Mouse (Mus musculus) cerebellum, adult 2 months (tissue): ENCODE data around the gene Stk19. TPM values are rescaled to one million over a fixed set of nuclear protein-coding genes. Genes with fewer than 3 reads are reported as not detected.
"Not testable (repeated sequence)": the region's sequence is repeated elsewhere in the genome, so short reads cannot be mapped to it uniquely, and the experiment has no call there.

Source experiments
- DNase-seq, 2 experiments: peaks; one replicate each; pipeline ENCODE4 v3.0.0; 2021
- H3K27ac ChIP-seq: fragments of 200-500 bp; 2 replicates; pipeline ENCODE4 v1.5.1; 2012; ENCODE audit warnings: low read length, control low read depth, inconsistent platforms; ENCODE audit not compliant: insufficient read depth
- H3K27me3 ChIP-seq: fragments of 200-500 bp; 2 replicates; pipeline ENCODE4 v1.6.1; 2012; ENCODE audit warnings: inconsistent platforms, mild to moderate bottlenecking, low read length, moderate library complexity; ENCODE audit not compliant: control insufficient read depth, insufficient read depth
- H3K4me1 ChIP-seq: fragments of 200-500 bp; 2 replicates; pipeline ENCODE4 v1.6.1; 2011; ENCODE audit warnings: low read length; ENCODE audit not compliant: control insufficient read depth, insufficient read depth
- H3K4me3 ChIP-seq: fragments of 200-500 bp; replicated peaks from 2 replicates; pipeline ENCODE3; 2011; ENCODE audit warnings: mild to moderate bottlenecking, low read depth, low read length, control low read depth; ENCODE audit not compliant: insufficient read depth
- CTCF ChIP-seq: fragments of 200-500 bp; IDR thresholded peaks from 2 replicates; pipeline ENCODE4 v1.5.1; 2011; ENCODE audit warnings: low read depth, mild to moderate bottlenecking, control low read depth, low read length, moderate library complexity, borderline replicate concordance; ENCODE audit not compliant: insufficient read depth
- POLR2A ChIP-seq: fragments of 200-500 bp; IDR thresholded peaks from 2 replicates; pipeline ENCODE4 v1.6.1; 2011; ENCODE audit warnings: low read length, control low read depth, borderline replicate concordance; ENCODE audit not compliant: insufficient read depth
- WGBS: fragments of 180-500 bp; shearing (Covaris S2); methylation state at CpG from one replicate; pipeline ENCODE4 v1.1.7; 2018; 5-methylcytosine and 5-hydroxymethylcytosine counted together
- polyA plus RNA-seq: library from polyadenylated mRNA; depleted of rRNA; stranded (reverse); fragments of >200 nt; gene quantifications from 2 replicates; pipeline ENCODE4 v1.2.3, GENCODE M21; 2012

Stk19 gene
- polyA plus RNA-seq, 1 experiment: 52.9 TPM

- Histone ChIP-seq H3K27me3 (no peaks in the 10 kb centered on the region), H3K27ac (no peak overlapping the region), H3K4me3 (no peak overlapping the region), H3K4me1 (no peaks in the 10 kb centered on the region)
- no peak for DNase-seq
- TF ChIP-seq CTCF (no peak), POLR2A (no peak)
- WGBS: 37% methylated on average over 6 of the region's 6 CpGs
Observed at GRCm38 (mm10) chr17:34808599-34809205, 28.0 kb downstream of the Stk19 start.

GRCm38 (mm10) chr17:34807176-34807575 lies 29.6 kb downstream of the Stk19 start:
- DNase-seq: no peak
- no peak for TF ChIP-seq CTCF
- TF ChIP-seq POLR2A: no peak
- no peak overlapping the region for H3K27ac ChIP-seq
- no peaks in the 10 kb centered on the region for H3K4me1 ChIP-seq
- H3K27me3 ChIP-seq: no peaks in the 10 kb centered on the region
- WGBS: 64% methylated on average over 3 of the region's 3 CpGs
- H3K4me3 ChIP-seq: no peak overlapping the region

GRCm38 (mm10) chr17:34804871-34805562 lies 31.7 kb downstream of the Stk19 start:
- H3K27me3 ChIP-seq: no peaks in the 10 kb centered on the region
- DNase-seq: no peak
- H3K27ac ChIP-seq: no peak overlapping the region
- TF ChIP-seq CTCF (0 out of 2 replicates have a peak, but pooled peaks have one; percentile 16), POLR2A (no peak)
- WGBS: 76% methylated on average over 6 of the region's 6 CpGs
- H3K4me3 ChIP-seq: no peak overlapping the region
- H3K4me1 ChIP-seq: no peaks in the 10 kb centered on the region

GRCm38 (mm10) chr17:34804301-34804700 lies 32.4 kb downstream of the Stk19 start, which contains the start of gene Cyp21a1:
Gene Cyp21a1 (minus strand): TSS chr17:34804561.
- not testable (repeated sequence) for H3K4me1 ChIP-seq, H3K27me3 ChIP-seq, DNase-seq, H3K4me3 ChIP-seq, H3K27ac ChIP-seq
- 86% methylated on average over 6 of the region's 6 CpGs for whole genome bisulfite sequencing

GRCm38 (mm10) chr17:34803367-34803766 lies 33.4 kb downstream of the Stk19 start:
- not testable (repeated sequence) for DNase-seq, H3K27ac ChIP-seq, H3K4me1 ChIP-seq, H3K27me3 ChIP-seq, H3K4me3 ChIP-seq
- 90% methylated on average over 6 of the region's 6 CpGs for WGBS

GRCm38 (mm10) chr17:34802756-34803155 lies 34.0 kb downstream of the Stk19 start:
- not testable (repeated sequence) for H3K4me3 ChIP-seq, H3K27ac ChIP-seq, H3K27me3 ChIP-seq, H3K4me1 ChIP-seq, DNase-seq
- 73% methylated on average over 9 of the region's 9 CpGs for WGBS

GRCm38 (mm10) chr17:34800781-34801305 lies 35.9 kb downstream of the Stk19 start:
- not testable (repeated sequence) for H3K4me1 ChIP-seq, H3K27ac ChIP-seq, DNase-seq, H3K27me3 ChIP-seq, H3K4me3 ChIP-seq
- 93% methylated on average over 16 of the region's 16 CpGs for WGBS

GRCm38 (mm10) chr17:34799531-34799925 lies 37.2 kb downstream of the Stk19 start:
- no peak for TF ChIP-seq CTCF
- WGBS: 51% methylated on average over 4 of the region's 4 CpGs
- Histone ChIP-seq H3K4me3 (no peak overlapping the region), H3K4me1 (peaks cover 3% of the 10 kb centered on the region; the same call in 1 of the 2 replicates), H3K27me3 (no peaks in the 10 kb centered on the region), H3K27ac (no peak overlapping the region)
- no peak for DNase-seq
